Mouse (Mus musculus) urinary bladder, adult 2 months (tissue): Measurements from ENCODE around the gene Zgrf1. TPM values are rescaled to one million over a fixed set of nuclear protein-coding genes. Genes with fewer than 3 reads are reported as not detected.

ENCODE experiments used
- DNase-seq: peaks from one replicate; pipeline ENCODE4 v3.0.0; 2022; ENCODE audit warnings: low spot score
- polyA plus RNA-seq: library from polyadenylated mRNA; depleted of rRNA; stranded (reverse); fragments of >200 nt; gene quantifications from 2 replicates; pipeline ENCODE4 v1.2.3, GENCODE M21; 2012

Gene Zgrf1
- polyA plus RNA-seq, 1 experiment, result 2.9 TPM

GRCm38 (mm10) chr3:127558201-127558600 lies 4.9 kb downstream of the Zgrf1 start:
- DNase-seq, result no peak

DNA sequence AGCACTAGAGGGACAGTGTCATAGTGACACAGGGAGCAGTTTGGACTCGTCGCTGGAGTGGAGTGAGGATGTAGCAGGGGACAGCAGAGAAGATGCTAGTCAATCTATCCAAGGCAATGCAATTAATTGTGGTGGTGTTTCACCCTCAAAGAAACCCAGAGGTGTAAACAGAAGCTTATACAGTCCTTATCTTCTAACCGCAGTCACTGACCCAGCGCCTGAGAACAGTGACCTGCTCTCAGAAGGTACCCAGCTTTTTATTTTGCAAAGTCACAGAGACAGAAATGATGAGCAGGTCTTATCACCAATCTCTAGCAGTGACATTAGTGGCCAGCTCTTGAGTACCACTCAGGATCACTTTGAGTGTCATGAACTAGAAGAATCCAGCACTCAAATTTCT lies 9.7 kb downstream of the Zgrf1 start:
- DNase-seq, result no peak

DNA sequence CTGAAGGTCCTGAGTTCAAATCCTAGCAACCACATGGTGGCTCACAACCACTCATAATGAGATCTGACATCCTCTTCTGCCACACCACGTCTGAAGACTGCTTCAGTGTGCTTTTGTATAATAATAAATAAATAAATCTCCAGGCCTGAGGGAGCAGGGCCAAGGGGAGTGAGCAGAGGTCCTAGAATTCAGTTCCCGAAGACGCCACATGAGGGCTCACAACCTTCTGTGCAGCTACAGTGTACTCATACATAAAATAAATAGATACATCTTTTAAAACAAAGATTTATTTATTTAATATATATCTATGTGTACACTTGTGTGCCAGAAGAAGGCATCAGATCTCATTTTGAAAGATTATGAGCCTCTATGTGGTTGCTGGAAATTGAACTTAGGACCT lies 11.8 kb downstream of the Zgrf1 start:
- no peak for DNase-seq

- no peak for DNase-seq
Measured at GRCm38 (mm10) chr3:127572557-127572956, 19.3 kb downstream of the Zgrf1 start.

- DNase-seq, result no peak
Measured at GRCm38 (mm10) chr3:127597136-127597535, 43.8 kb downstream of the Zgrf1 start.

DNA sequence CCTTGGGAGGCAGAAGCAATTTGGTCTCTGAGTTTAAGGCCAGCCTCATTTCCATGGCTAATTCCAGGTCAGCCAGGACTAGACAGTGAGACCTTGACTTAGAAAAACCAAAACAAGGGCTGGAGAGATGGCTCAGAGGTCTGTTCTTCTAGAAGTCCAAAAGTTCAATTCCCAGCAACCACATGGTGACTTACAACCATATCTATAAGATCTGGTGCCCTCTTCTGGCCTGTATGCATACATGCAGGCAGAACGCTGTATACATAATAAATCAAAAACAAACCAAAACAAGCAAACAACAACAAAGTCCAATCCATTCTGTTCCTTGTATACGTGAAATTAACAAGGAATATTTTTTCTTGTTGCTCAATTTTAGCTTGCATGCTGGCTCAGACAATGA lies 54.8 kb downstream of the Zgrf1 start:
- DNase-seq, result no peak

GRCm38 (mm10) chr3:127625296-127625695 lies 72.0 kb downstream of the Zgrf1 start:
- DNase-seq, result peak; percentile 57

GRCm38 (mm10) chr3:127625701-127626399 lies 72.6 kb downstream of the Zgrf1 start:
- no peak for DNase-seq

GRCm38 (mm10) chr3:127626524-127626923 lies 73.2 kb downstream of the Zgrf1 start:
- no peak for DNase-seq

DNA sequence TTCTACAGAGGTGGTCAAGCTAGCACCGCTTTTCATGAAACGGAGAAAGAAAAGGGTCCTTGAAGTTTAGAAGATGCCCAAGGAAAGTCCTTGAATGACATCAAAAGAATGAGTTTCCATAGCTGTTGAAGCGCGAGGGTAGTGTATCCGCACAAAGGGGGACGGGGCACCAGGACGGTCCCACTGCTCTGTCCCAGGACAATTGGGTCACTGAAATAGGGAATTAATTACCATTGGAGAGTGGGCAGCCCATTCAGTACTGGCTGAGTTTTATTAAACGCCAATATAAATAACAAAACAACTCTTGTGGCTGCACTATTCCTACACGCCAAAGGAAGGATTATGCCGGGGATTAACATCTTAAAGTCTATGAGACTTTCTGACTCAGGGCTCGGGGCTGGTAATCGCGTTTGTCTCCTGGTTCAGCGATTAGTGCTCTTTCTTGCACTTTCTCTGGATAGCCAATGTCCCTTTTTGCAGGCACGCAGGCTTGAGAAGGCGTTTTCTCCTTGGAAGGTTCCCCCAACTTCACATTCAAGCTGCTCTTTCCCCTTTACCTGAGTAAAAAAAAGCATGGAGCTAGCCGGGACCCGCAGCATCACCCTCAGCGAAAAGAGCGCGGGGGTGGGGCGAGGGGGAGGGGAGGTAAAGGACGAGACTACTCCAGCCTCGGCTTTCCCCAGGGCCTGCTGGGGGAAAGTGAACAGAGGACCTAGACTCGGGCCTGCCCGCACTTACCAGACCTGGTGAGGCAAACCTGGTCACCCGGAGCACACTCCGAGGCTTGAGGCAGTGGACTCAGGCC lies 74.1 kb downstream of the Zgrf1 start:
- DNase-seq, result no peak

DNA sequence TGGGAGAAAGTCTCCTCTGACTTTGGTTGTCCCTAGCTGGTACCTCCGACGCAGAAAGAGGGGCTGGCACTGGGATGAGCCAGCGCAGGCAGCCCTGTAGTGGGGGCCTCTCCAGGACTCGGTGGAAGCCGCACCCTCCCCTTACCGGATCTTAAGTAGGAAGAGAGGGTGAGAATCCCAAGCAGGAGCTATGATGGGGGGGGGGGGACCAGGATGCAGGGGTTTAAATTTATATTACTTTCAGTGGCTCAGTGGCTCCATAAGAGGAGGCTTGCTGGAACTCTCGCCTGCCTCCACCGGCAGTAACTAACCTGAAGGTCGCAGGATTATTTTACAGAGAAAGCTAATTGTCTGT lies 74.6 kb downstream of the Zgrf1 start:
- DNase-seq, result no peak

DNA sequence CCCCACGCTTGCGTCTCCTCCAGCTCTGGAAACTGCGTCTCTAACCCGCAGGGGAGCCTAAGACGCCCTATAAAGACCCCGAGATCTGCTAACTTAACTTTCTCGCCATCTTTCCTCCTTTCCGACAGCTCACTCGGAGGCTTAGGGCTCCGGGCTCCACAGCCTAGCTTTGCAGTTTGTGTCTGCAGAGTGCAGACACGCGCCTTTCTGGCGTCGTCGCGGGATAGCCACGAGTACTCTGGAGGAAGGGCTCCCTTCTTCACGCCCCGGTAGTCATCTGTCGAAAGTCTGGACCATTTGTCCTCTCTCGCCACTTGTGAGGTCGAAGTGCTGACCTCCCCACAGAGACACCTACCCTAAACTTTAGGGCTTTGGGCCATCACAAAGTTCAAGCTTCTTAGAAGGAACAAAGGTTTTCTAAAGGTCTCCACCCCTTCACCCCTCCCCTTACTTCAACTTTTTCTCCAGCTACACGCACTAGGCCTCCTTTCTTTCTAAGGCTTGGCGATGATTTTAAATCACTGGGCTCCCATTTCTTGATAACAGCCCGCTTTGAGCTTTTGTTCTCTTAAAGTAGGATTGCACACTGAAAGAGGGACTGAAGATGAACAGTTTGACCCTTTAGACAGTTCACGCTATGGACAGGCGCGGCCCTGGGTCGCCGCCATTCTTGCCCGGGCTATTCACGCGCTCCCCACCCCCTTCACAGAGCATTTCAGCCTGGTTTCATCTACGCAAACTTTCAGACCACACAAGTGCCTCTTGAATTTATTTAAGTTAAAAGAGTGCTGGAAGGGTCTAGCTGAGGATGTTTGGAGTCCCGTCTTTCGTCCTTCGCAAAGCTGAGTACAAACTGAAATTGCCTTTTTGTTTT lies 75.3 kb downstream of the Zgrf1 start:
- no peak for DNase-seq

DNA sequence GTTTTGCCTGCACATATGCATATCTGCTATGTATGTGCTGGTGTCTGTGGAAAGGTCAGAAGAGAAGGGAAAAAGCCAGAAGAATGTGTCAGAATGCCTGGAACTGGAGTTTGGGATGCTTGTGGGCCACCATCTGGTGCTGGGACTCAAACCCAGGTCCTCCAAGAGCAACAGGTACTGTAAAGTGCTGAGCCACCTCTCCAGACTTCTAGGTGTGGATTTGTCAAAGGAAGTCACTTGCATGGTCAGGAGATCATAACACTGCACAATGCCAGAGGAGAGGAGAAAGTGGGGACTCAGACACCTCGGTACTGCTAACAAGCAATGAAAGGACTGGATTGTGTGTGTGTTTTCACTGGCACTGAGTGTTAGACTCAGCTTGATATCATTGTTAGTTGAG lies 76.9 kb downstream of the Zgrf1 start:
- DNase-seq, result no peak

DNA sequence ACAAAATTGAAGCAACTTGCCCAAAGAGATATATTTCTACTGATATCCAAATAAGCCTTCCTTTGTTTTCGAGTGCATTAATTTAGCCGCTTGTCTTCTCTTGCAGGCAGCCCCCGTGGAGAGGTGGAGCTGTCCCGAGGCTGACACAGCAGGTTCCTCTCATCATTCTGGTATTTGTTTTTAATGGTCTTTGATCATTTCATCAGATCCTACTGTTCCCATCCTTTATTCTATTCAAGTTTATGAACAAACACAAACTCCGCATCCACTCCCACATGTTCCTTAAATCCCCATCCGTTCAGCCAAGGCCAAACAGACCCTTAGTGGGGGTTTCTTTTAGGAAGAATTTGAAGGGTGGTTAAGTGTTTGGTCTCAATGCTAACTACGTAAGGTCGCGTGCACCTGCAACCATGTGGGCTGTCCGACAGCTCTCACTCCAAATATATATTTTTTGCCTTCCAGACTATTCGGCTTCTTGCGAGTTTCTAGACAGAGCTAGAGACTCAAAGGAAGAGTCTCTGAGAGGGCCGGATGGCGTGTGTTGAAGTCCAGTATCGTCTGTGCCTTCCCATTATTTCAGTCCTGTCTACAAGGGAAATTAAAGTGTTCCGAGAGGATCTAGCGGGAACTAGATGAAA lies 77.6 kb downstream of the Zgrf1 start:
- DNase-seq, result no peak

DNA sequence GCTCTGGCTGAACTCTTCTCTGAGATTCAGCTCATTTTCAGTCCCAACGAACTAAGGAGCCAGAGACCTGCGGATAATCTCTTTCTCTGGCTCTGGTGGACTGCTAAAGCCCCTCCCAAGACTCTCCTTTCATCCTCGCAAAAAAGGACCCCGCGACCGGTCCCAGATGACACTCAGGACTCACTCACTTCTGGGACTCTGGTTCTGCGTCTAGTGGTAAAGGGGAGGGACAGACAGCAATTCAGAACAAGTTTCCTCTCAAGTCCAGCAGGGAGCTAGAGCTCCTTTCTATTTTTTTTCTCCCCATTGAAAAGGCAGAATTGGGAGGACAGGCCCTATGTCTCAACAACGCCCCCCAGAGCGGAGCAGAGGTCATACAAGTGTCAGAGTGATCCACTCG lies 78.3 kb downstream of the Zgrf1 start:
- no peak for DNase-seq

GRCm38 (mm10) chr3:127632531-127632930 lies 79.2 kb downstream of the Zgrf1 start:
- DNase-seq, result no peak

DNA sequence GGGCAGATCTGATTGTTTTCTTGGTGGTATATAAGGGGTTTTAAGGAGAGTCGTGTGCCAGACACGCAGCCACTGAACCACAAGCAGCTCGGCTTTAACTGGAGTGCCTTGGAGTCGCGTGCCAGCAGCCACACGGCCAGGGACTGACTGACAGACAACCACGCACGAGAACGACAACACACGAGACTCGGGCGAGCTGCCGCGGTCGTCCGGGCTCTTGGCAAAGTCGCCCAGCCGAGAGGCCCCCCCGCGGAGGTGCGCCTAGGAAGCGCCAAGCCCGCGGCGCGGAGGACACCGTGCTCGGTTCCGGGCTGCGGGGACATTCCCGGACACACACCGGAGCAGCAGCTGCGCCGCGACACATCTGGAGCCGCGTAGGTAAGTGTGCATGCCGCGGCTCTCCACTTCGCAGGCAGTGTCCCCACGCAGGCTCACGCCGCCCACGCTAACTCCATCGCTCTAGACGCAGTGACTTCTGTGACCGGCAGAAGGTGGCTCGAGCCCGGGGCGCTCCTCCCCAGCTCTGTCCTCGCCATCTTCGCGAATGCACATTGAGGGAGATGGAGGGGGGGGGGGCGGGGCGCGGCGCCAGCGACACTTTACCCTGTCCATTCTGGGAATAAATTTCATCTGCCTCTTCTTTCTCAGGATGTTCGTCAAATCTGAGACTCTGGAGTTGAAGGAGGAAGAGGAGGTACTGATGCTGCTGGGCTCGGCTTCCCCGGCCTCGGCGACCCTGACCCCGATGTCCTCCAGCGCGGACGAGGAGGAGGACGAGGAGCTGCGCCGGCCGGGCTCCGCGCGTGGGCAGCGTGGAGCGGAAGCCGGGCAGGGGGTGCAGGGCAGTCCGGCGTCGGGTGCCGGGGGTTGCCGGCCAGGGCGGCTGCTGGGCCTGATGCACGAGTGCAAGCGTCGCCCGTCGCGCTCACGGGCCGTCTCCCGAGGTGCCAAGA lies 80.1 kb downstream of the Zgrf1 start, which contains the start of gene Neurog2:
Gene Neurog2 (plus strand): TSS at position 56 of the 953 bp plus-strand sequence.
- DNase-seq, result no peak

DNA sequence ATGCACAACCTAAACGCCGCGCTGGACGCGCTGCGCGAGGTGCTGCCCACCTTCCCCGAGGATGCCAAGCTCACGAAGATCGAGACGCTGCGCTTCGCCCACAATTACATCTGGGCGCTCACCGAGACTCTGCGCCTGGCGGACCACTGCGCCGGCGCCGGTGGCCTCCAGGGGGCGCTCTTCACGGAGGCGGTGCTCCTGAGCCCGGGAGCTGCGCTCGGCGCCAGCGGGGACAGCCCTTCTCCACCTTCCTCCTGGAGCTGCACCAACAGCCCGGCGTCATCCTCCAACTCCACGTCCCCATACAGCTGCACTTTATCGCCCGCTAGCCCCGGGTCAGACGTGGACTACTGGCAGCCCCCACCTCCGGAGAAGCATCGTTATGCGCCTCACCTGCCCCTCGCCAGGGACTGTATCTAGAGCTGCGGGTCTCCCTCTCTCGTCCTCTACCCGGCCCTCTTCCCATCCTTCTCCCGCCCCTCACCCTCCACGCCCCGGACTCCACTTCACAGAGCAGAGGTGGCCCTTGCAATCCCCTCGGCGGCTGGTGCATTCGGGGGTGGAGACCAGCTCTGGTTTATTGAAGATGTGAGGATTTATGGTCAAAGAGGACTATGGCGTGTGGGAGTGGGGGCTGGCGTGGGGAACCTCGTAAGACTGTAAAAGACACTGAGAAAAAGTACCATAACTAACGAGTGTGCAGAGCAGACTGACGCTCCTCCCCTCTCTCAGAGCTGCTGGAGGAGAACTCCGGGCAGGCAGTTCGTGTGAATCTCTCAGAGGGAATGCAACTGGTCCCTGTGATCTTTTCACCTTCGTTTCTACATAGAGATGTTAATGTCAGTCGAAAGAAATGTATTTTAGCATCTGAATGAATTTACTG lies 81.1 kb downstream of the Zgrf1 start:
- peak; percentile 59 for DNase-seq

DNA sequence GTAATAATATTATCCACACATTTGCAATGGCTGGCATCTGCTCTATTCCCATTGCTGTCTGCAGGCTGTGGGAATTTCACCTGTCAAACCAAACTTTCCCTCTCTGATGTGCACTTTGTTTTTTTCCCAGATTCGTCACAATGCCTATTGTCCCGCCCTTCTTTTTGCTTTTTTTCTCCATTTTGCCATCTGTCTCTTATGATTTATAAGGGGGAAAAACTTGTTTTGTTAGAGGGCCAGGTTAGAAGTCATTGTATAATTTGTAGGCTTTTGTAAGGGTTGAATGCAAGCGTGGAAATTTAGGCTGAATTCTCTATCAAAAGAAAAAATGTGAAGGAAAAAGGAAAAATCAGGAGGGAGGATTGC lies 81.7 kb downstream of the Zgrf1 start:
- no peak for DNase-seq
